Mouse (Mus musculus): Measurements from ENCODE around the gene Casc1. TPM values are rescaled to one million over a fixed set of nuclear protein-coding genes. Genes with fewer than 3 reads are reported as not detected.

The Casc1 gene
- polyA plus RNA-seq, 1 experiment, result not detected

- Histone ChIP-seq H3K27ac (replicated peaks; ENCODE audit: low read depth, low read length) (no peak overlapping the region), H3K4me3 (ENCODE audit: insufficient read depth, low read depth, low read length) (no peak overlapping the region), H3K4me1 (ENCODE audit: control insufficient read depth, insufficient read depth, insufficient read length, low read length) (no peaks in the 10 kb centered on the region)
Observed at GRCm38 (mm10) chr6:145182044-145182443, 28.8 kb downstream of the Casc1 start.

GRCm38 (mm10) chr6:145179665-145180064 lies 31.1 kb downstream of the Casc1 start:
- no peak overlapping the region for H3K27ac ChIP-seq (replicated peaks; ENCODE audit: low read depth, low read length)
- H3K4me3 ChIP-seq (ENCODE audit: insufficient read depth, low read depth, low read length), result no peak overlapping the region
- no peaks in the 10 kb centered on the region for H3K4me1 ChIP-seq (ENCODE audit: control insufficient read depth, insufficient read depth, insufficient read length, low read length)

GRCm38 (mm10) chr6:145176474-145176873 lies 34.3 kb downstream of the Casc1 start:
- Histone ChIP-seq H3K4me1 (ENCODE audit: control insufficient read depth, insufficient read depth, insufficient read length, low read length) (no peaks in the 10 kb centered on the region; the same call in 1 of the 2 replicates), H3K4me3 (ENCODE audit: insufficient read depth, low read depth, low read length) (no peak overlapping the region), H3K27ac (replicated peaks; ENCODE audit: low read depth, low read length) (no peak overlapping the region)

GRCm38 (mm10) chr6:145175571-145175981 lies 35.2 kb downstream of the Casc1 start:
- no peak overlapping the region for H3K27ac ChIP-seq (replicated peaks; ENCODE audit: low read depth, low read length)
- H3K4me1 ChIP-seq (ENCODE audit: control insufficient read depth, insufficient read depth, insufficient read length, low read length), result no peaks in the 10 kb centered on the region; the same call in 1 of the 2 replicates
- no peak overlapping the region for H3K4me3 ChIP-seq (ENCODE audit: insufficient read depth, low read depth, low read length)

GRCm38 (mm10) chr6:145173781-145174191 lies 37.0 kb downstream of the Casc1 start:
- Histone ChIP-seq H3K4me3 (ENCODE audit: insufficient read depth, low read depth, low read length) (no peak overlapping the region), H3K27ac (replicated peaks; ENCODE audit: low read depth, low read length) (no peak overlapping the region), H3K4me1 (ENCODE audit: control insufficient read depth, insufficient read depth, insufficient read length, low read length) (no peaks in the 10 kb centered on the region; the same call in 1 of the 2 replicates)

- no peak overlapping the region for H3K4me3 ChIP-seq (ENCODE audit: insufficient read depth, low read depth, low read length)
- H3K27ac ChIP-seq (replicated peaks; ENCODE audit: low read depth, low read length), result no peak overlapping the region
- no peaks in the 10 kb centered on the region; the same call in 1 of the 2 replicates for H3K4me1 ChIP-seq (ENCODE audit: control insufficient read depth, insufficient read depth, insufficient read length, low read length)
Observed at GRCm38 (mm10) chr6:145171892-145172606, 38.8 kb downstream of the Casc1 start.

- H3K4me3 ChIP-seq (ENCODE audit: insufficient read depth, low read depth, low read length), result no peak overlapping the region
- H3K27ac ChIP-seq (replicated peaks; ENCODE audit: low read depth, low read length), result no peak overlapping the region
Observed at GRCm38 (mm10) chr6:145160581-145160980, 50.2 kb downstream of the Casc1 start.

GRCm38 (mm10) chr6:145158619-145159018 lies 52.2 kb downstream of the Casc1 start:
- H3K4me3 ChIP-seq (ENCODE audit: insufficient read depth, low read depth, low read length), result no peak overlapping the region
- H3K4me1 ChIP-seq (ENCODE audit: control insufficient read depth, insufficient read depth, insufficient read length, low read length), result no peaks in the 10 kb centered on the region
- no peak overlapping the region for H3K27ac ChIP-seq (replicated peaks; ENCODE audit: low read depth, low read length)

More at GRCm38 (mm10) chr6:145160581-145160980, 50.2 kb downstream of the Casc1 start:
- no peaks in the 10 kb centered on the region for H3K4me1 ChIP-seq (ENCODE audit: control insufficient read depth, insufficient read depth, insufficient read length, low read length)

- Histone ChIP-seq H3K4me1 (ENCODE audit: control insufficient read depth, insufficient read depth, insufficient read length, low read length) (no peaks in the 10 kb centered on the region), H3K27ac (replicated peaks; ENCODE audit: low read depth, low read length) (no peak overlapping the region)
Observed at GRCm38 (mm10) chr6:145149054-145149453, 61.8 kb downstream of the Casc1 start.

GRCm38 (mm10) chr6:145147716-145148115 lies 63.1 kb downstream of the Casc1 start:
- Histone ChIP-seq H3K27ac (replicated peaks; ENCODE audit: low read depth, low read length) (no peak overlapping the region), H3K4me3 (ENCODE audit: insufficient read depth, low read depth, low read length) (no peak overlapping the region), H3K4me1 (ENCODE audit: control insufficient read depth, insufficient read depth, insufficient read length, low read length) (no peaks in the 10 kb centered on the region)

More at GRCm38 (mm10) chr6:145149054-145149453, 61.8 kb downstream of the Casc1 start:
- no peak overlapping the region for H3K4me3 ChIP-seq (ENCODE audit: insufficient read depth, low read depth, low read length)

- Histone ChIP-seq H3K27ac (replicated peaks; ENCODE audit: low read depth, low read length) (no peak overlapping the region), H3K4me3 (ENCODE audit: insufficient read depth, low read depth, low read length) (no peak overlapping the region), H3K4me1 (ENCODE audit: control insufficient read depth, insufficient read depth, insufficient read length, low read length) (no peaks in the 10 kb centered on the region)
Observed at GRCm38 (mm10) chr6:145145173-145145572, 65.6 kb downstream of the Casc1 start.

GRCm38 (mm10) chr6:145141827-145142226 lies 69.0 kb downstream of the Casc1 start:
- Histone ChIP-seq H3K27ac (replicated peaks; ENCODE audit: low read depth, low read length) (no peak overlapping the region), H3K4me3 (ENCODE audit: insufficient read depth, low read depth, low read length) (no peak overlapping the region), H3K4me1 (ENCODE audit: control insufficient read depth, insufficient read depth, insufficient read length, low read length) (peaks cover 2% of the 10 kb centered on the region; the same call in 1 of the 2 replicates)

- peaks cover 2% of the 10 kb centered on the region; the same call in 1 of the 2 replicates for H3K4me1 ChIP-seq (ENCODE audit: control insufficient read depth, insufficient read depth, insufficient read length, low read length)
- H3K4me3 ChIP-seq (ENCODE audit: insufficient read depth, low read depth, low read length), result no peak overlapping the region
- H3K27ac ChIP-seq (replicated peaks; ENCODE audit: low read depth, low read length), result no peak overlapping the region
Observed at GRCm38 (mm10) chr6:145140706-145141105, 70.1 kb downstream of the Casc1 start.

GRCm38 (mm10) chr6:145139776-145140475 lies 70.9 kb downstream of the Casc1 start:
- peak overlapping the region; percentile 14 for H3K27ac ChIP-seq (replicated peaks; ENCODE audit: low read depth, low read length)
- peaks cover 4% of the 10 kb centered on the region; the same call in 1 of the 2 replicates for H3K4me1 ChIP-seq (ENCODE audit: control insufficient read depth, insufficient read depth, insufficient read length, low read length)
- H3K4me3 ChIP-seq (ENCODE audit: insufficient read depth, low read depth, low read length), result no peak overlapping the region

GRCm38 (mm10) chr6:145139236-145139635 lies 71.6 kb downstream of the Casc1 start:
- Histone ChIP-seq H3K4me3 (ENCODE audit: insufficient read depth, low read depth, low read length) (no peak overlapping the region), H3K4me1 (ENCODE audit: control insufficient read depth, insufficient read depth, insufficient read length, low read length) (peaks cover 4% of the 10 kb centered on the region; the same call in 1 of the 2 replicates), H3K27ac (replicated peaks; ENCODE audit: low read depth, low read length) (no peak overlapping the region)
